Mouse (Mus musculus) brain, embryonic 14.5 days (tissue): ENCODE results near the gene Stt3b.

Source experiments
- CTCF ChIP-seq: fragments of 200-500 bp; IDR thresholded peaks from 2 replicates; pipeline ENCODE4 v1.5.1; 2012; ENCODE audit warnings: inconsistent platforms, mild to moderate bottlenecking, moderate library complexity, borderline replicate concordance; ENCODE audit not compliant: insufficient read depth, insufficient read length; ENCODE audit errors: extremely low read depth
- POLR2A ChIP-seq: fragments of 200-500 bp; IDR thresholded peaks from 2 replicates; pipeline ENCODE4 v1.6.1; 2012; ENCODE audit warnings: mild to moderate bottlenecking, inconsistent platforms, borderline replicate concordance; ENCODE audit not compliant: poor library complexity, insufficient read depth, insufficient read length, severe bottlenecking; ENCODE audit errors: extremely low read depth

DNA sequence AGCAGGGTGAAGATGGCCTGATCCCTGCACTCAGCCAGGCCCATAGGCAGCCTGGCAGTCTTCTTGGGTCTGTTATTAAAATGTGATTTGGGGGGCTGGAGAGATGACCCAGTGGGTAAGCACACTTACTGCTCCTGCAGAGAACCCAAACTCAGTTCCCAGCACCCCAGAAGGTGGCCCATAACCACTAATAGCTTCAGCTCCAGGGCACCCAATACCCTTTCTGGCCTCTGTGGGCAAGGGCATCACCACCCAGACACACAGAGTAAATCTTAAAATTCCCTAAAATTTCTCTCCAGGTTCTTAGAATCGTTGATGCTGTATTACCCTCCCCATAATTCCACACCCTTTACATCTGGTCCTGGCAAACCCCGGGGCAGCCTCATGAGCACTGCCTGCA lies 75.7 kb downstream of the Stt3b start:
- TF ChIP-seq CTCF (no peak), POLR2A (no peak)
